Mouse (Mus musculus) embryo, embryonic 11.5 days (tissue): ENCODE measurements around the gene Efnb2.

ENCODE experiments used
- DNase-seq: peaks from one replicate; pipeline ENCODE4 v3.0.0-alpha.2; 2012; ENCODE audit warnings: low read depth, low spot score

Efnb2 gene

DNA sequence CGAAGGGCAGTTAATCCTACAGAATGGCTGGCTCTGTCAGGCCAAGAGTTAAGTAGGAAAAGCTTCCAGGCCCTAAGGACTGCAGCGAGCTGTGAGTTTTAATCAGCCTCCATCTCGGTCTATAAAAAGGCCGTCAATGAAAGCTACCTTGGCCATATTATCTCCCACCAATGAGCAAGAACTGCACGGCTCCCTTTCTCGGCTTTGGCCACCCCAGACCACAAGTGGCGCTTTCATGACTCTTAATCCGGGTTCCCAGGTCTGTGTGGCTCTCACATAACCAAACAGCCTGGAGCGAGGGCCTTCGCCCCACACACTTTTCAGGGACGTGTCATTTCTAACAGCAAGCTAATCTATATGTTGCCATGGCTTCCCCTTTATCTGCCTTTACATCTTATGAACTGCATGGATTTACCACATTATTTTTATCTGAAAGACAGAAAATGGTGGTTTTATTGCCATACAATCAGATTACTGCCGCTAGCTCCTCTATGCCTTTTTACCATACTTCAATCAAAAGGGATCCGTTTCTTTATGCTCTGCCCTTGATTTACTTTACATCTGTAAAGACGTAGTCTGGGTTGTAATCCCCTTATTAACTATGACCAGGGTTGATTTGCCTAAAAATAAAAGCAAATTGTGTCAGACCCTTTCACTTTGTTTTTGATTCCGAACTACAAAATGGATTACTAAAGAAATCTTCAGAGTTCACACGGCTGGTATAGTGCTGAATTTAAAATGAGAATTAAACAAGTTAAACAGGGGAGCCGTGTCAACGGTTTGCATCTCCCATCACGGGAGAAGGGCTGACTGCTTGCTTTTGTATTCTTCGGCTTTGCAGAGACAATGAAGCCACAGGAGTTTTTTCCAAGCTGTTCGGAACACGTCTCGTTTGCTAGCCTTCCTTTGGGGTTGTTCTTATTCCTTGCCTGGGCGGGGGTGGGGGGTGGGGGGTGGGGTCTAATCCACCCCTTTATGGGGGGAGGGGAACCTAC, 5.4 kb downstream of the Efnb2 start:
- DNase-seq, result no peak

DNA sequence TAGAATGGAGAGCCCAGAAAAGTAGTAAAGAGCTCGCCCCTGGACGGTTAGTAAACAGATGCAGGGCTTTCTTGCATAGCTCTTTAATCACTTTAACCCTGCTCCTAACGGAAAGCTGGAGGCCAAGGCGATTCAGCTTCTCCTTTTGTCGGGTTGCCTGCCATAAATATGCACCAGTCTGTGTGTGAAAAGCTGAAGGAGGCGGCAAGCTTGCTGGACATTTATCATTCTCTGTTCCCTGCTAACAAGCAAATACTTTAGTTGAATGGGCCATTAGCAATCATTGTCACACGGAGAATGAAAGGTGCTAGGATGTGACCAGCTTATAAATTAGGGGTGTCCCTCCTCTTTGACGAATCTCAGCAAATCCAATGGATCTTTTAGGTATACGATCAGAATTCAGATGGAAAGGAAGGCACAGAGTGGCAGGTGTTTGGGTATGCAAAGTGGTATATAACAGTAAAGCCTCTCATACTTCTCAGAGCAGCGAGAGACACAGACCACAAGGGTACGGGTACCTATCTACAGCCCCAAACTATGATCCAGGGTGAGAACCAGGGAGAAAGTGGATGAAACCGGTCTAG, 7.0 kb downstream of the Efnb2 start:
- DNase-seq, result no peak

DNA sequence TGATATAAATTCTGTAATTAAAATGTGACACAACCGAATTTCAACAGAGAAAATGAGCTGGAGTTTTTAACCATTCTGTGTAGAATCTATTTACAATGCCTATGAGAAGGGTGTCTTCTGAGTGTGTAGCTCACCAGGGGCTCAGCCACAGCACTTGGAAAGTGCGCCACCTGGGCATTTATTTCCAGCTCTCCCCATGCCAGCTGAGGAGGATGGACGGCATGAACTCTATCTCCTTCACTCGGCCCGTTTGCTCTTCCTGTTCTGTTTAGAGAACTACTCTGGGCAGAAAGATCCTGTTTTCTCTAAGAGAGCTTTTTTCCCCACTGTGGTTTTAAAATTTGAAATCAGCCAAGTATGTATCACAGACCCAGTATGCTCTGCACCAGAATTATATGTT, 7.7 kb downstream of the Efnb2 start:
- no peak for DNase-seq

DNA sequence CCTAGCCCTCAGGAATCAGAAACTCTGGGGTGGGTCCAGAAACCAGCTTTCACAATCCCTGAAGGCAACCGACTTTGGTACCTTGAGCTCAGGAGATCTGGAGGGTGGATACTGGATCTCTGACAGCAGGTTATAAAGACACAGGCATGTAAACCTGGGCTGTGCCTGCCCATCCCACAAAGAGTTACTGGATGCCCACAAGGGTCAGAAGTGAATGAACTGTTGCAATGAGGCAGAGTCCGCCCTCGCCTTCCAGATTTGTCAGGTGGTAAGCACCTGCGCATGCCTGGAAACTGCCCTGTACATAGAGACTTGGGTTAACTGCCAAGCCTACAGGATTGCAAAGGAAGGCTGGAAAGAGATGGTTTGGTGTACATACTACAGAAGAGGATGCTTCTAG, 8.7 kb downstream of the Efnb2 start:
- DNase-seq, result no peak

DNA sequence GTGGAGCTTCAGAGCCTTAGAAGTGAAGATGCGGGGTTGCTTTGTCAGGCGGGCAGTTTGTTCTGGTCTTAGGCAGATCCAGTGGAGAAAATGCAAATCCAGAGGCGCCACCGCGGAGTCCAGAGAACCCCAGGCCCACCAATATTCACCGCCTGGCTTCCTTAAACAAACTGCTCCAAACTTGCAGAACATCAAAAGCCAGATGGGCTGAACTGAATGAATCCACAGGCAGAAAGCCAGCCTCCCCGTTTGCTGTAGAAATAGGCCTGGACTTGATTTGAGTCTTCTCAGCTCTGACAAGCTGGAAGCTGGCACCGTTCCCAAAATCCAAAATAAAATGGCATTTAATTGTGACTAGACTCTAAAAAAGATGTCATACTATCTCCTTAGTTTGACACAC, 11.1 kb downstream of the Efnb2 start:
- DNase-seq, result no peak

DNA sequence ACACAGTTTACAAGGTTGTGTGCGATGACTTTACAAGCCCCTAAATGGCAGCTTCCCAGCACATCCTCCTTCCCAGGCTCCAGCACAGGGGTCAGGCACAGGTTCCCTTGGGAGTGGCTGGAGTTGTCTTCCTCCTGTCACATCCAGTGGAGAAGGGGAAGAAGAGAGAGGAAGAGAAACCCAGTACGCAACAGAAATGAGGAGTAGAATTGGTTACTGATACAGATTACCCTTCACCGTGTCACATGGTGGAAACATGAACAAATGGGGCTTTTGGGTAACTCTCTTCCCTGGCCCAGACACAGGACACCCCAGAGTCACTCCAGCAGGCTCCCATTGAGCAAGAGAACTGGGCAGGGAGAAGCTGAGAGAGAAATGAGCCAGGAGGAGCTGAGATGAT, 11.5 kb downstream of the Efnb2 start:
- no peak for DNase-seq

DNA sequence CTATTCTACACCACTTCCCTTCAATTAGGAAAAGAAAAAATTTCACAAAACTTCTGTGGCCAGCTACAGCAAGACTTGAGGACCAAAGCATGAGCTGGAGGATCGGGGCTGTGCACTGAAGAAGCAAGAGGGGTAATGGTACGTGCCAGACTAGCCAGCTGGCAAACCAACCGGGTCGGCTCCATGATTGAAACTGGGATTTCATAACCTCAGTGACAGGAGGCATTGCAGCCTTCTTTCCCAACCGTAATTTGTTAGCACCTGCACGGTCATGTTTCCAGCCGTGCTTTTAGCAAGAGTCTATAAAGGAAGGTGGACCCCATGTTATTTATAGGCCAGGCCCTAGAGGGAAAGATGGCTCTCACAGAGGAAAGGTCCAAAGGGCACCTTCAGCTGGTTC, 12.4 kb downstream of the Efnb2 start:
- DNase-seq, result no peak

DNA sequence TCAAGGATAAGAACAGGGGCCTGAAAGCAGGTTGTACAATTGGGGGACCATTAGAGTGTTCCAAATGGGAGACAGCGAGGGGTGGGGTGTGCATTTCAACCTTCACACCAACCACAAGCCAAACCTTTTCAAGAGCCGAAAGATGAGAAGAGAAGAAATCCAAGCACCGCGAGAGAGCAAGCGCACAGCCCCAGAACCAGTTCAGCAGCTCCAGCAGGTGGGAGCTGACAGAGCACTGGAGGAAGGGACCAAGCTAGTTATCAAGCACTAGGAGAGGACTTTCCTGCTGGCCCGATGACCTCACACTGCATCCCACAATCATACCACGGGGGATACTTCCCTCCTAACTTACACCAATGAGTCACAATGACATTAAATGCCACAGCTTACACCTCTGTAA, 13.2 kb downstream of the Efnb2 start:
- DNase-seq, result no peak

DNA sequence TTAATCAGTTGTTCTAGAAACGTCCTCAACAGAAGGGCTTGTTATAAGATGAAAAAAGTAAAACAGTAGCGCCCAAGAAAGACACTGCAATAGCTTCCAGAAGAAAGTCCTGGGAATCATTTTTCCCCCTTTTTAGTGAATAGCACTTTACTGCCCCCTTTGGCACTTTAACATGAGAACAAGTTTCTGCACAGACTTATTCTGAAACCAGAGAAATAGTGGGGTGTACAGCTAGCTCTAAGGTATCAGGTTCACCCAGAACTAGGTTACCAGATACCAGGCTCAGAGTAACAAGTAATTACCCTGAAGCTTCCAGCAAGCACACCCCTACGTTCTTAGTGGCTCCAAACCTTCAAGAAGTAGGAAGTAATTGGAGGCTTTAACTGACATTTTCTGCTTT, 13.7 kb downstream of the Efnb2 start:
- DNase-seq, result no peak

DNA sequence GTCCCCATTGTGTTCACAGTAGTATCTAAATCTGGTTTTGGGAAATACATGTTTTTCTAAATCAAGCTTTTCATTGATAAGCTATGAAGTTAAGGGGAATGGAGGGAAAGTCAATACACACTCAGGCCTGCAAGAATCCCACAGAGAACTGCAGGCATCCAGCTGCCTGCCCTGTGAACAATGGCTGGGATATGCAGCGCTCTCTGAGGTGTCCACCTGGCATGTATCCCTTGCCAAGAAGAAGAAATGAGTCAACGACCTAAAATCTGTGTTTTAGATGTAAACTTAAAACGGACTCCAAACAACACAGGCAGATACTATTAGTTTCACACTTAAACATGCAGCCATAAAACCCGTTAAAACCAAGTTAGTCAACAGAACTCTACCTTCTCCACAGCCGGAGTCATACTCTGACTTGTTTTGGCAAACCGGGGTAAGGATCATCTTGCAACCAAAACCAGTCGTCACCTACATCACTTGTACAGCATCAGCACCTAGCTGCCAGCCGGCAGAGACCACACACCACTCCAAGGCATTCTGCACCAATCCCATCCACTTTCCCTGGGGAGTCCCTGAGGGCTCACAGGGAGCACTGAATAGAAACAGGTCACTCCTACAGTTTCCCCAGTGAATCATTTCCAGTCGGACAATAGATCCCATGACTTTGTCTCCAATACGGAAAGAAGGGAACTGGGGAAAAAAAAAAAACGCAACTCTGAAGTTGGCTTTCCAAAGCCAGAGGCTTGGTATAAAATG, 16.7 kb downstream of the Efnb2 start:
- no peak for DNase-seq

DNA sequence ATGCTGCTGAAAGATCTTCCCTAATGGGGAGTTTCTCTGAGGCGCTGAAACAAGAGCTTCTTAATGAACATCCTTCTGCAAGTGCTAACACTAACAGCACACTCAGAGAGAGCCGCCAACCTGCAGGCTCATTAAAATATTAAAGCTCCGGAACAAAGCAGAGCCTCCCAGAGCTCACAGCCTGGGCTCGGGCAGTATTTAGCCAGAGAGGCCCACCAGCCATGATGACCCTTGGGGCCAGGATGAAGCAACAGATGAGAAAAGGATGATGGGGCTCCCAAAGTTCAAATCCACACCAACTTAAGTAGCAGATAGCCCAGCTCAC, 20.8 kb downstream of the Efnb2 start:
- no peak for DNase-seq

DNA sequence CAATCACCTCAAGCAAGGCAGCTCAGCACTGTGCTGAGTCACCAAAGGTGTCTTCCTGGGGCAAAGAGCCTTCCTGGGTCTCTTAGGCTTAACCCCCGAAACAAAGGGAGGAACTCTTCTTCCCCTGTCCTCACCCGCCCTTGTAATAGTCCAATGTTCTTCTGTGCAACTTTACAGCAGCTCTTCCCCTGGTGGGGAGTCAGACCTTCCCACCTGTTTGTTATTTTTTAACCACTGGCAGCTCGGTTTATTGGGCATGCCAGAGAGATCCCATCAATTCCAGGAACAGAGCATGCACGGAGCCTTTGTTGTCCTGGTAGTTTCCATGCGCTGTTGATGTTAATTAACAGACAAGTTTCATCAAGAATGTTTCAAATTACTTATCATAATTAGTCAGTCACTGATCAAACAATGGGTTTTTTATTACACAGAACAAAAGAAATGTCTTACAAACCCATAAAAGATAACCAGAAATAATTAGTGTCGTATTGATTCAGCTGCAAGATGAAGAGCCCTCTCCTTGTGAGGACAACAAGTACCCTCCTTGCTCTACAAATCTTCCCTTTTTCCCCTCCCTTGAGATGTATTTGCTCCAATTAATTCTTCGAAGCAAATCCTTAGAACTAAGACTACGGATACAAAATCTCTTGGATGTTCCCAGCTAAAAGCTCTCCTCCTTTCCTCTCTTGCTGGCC, 21.3 kb downstream of the Efnb2 start:
- no peak for DNase-seq

DNA sequence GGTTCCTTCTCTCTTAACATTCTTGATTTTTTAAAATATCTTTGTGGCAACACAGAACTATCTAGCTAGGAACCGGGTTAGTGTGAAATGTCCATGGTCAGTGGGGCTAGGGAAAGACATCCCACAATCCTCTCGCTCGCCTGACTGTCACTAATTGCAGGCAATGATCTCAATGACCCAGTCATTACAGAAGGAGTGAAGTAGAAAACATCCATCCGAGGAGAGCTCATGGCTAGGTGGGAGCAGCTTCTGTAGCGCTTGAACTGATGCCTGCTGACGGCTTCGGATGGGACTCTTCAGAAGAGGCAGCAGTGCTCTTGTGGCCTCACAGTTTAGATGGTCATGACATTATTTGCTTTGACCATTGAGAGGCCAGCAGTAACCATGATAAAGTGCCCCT, 29.6 kb downstream of the Efnb2 start:
- no peak for DNase-seq

DNA sequence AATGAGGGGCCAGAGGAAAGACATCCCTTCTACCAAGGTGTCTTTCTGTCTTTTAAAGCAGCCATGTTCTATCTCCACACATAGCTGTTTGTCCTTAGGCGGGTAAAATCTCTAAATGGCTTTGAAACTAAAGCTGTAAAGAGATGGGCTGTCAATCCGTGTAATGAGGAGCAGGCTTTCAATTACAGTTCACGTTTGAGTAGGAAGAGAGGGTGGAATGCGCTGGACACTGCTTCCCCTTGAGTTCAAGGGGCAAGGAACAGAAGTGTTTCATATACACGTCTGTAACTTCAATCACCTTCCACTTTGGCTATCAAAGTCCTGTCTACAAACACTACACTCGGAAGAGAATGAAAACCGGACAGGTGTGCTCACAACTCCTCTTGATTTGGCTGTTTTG, 37.0 kb downstream of the Efnb2 start:
- DNase-seq, result no peak

DNA sequence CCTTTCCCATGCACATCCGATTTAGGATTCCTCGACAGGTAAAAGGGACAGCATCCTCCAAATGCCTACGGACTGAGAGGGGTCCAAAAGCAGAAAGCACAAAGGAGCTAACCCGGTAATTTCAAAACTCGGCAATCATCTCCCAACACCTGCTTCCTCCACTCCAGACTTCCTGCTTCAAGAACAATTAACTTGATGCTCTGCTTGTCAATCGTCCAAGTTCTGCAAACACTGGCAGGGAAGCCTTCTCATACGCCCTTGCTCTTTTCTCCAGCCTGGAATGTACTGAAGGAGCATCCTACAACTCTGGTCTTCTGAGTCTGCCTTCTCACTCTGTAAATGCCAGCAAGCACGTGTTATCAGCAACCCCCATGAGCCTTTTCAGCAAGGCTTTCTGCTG, 37.6 kb downstream of the Efnb2 start:
- no peak for DNase-seq

DNA sequence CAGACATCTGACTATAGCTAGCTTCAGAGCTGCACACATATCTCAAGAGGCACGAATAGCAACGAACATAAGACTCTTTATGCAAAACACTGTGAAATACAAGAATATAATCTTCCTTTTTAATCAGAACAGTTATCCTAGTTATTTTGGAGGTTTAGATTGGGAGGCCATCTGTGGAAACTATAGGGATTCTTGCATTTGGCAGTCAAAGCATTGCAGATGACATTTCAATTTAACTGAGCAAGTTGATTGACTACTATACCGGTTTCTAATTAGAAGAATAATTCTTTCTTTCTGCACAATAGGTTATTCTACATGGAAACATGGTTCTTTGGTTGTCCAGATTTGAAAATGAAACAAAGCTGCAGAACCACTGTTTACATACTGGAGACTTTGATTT, 38.6 kb downstream of the Efnb2 start:
- DNase-seq, result no peak

DNA sequence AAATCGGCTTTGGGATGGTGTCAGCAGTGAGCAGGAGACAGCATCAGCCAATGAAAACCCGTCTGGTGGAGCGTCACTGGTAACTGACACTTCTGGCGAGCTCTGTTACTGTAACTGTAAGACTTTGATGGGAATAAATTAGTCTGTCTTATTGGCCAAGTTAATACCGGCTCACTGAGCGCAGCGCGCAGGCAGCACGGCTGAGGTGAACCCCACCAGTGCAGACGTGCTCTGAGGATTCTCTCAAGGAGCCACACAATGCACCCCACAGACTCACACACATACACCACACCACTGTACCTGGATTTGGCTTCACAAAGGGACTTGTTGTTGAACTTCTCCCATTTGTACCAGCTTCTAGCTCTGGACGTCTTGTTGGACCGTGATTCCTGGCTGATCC, 39.0 kb downstream of the Efnb2 start:
- no peak for DNase-seq

DNA sequence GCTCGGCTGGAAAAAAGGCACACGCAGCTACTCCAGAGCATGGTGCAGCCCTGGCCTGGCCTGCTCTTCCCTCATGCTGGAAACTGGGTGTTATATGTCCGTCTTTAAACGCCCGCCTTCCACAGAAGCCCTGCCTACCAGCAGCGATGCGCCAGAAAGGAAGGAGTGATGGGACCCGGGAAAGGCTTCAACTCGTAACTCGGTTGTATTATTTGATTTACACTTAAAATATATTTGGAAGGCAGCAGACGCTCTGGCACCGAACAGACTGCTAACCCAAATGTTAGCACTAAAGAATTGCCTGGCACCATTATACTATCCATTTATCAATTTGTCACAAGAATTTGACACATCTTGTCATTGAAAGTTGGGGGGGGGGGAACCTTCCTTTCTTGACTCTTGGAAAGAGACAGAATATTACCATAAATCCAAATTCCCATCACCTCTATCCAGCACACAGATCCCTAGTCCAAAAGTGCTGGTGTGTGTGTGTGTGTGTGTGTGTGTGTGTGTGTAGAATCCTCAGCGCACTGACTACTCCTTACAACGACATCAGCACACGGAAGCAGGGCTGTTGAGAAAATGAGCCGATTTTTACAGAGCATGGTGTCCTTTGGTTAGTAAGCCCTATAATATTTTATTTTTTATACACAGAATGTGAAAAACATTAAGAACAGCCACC, 39.7 kb downstream of the Efnb2 start:
- DNase-seq, result no peak

DNA sequence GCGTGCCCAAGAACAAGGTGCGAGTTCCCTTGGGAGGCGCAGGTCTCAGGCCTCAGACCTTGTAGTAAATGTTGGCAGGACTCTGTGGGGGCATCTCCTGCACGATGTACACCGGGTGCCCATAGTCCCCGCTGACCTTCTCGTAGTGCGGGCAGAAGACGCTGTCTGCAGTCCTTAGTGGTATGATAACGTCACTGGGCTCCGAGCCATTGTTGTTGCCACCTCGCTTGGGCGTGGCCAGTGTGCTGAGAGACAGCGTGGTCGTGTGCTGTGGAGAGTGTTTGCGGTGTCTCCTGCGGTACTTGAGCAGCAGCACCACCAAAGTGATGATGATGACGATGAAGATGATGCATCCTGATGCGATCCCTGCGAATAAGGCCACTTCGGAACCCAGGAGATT, 40.5 kb downstream of the Efnb2 start:
- DNase-seq, result no peak

DNA sequence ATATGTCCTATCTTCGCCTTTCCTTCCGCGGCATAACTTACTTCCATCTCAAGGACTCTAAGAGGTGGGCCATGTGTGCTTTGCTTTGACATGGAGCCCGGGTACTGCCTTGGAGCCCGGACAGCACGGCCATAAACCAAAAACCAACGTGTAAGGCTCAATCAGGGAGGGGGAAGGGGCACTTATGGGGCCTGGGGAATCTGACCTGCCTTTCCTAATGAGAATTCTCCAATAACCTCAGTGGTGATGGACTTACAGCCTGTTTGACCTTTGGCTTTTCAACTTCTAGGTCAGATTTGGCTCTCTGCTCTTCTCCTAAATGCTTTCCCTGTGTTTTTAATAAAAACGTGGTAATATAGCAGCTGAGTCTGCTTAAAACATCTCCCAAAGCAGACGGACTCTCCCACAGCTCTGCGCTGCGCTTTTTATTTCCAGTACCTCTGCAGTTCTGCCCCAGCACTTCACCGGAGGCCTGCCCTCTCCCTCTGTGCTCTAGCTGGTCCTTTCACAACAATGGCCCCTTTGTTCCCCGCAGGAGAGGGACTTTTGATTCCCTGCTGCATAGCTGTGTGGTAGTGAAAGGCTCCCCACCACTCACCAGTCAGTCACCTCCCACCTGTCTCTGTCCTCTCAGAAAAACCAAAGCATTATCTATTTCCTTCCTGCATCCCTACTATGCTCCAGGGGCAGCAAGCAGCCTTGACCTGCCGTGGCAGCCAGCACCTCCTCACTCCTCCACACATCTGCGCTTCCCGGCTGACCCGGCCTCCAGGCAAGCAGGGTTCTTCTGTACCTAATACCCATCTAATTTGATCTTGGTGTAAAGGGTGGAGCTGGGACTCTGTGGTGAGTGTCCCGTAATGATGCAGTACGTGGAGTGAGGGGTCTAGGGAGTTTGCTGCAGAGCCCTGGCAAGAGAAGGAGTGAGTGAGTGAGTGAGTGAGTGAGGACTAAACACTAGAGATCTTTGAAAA, 41.5 kb downstream of the Efnb2 start:
- DNase-seq, result peak; percentile 46
